Mouse (Mus musculus): ENCODE data around the gene Fh1. TPM values are rescaled to one million over a fixed set of nuclear protein-coding genes. Genes with fewer than 3 reads are reported as not detected.

Gene Fh1
- total RNA-seq (2021) = 10 to 100 TPM; 73.6 to 78.2 TPM

DNA sequence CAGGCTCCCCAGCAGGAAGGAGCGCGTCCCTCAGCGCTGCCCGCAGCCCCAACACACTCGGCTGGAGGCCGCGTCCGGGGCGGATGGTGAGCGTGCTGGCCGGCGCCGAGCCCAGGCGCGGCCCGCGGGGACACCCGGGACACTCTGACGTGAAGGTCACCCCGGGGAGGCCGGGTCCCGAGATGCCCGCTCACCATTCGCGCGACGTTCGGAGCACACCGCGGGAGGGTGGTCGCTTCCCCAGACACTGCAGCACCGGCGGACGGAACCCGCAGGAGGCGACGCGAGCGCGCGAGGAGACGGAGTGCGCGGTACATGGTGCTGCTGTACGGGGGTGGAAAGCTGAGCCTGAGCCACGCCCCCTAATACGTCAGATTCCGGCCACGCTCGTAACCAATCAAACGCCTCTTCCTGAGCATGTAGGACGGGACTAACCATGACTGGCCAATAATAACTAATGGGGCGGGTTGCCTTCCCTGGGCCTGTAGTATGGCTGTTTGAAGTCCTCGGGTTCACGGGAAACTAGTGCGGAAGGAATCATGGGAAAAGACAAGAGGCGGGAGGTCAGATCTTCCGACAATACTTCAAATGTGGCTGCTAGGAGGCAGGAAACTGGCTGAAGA is at the start of gene Fh1:
TSS of gene Fh1 (minus strand) at position 379 of the 623 bp plus-strand sequence.
- DNase-seq = peak; percentile 95 to 96

DNA sequence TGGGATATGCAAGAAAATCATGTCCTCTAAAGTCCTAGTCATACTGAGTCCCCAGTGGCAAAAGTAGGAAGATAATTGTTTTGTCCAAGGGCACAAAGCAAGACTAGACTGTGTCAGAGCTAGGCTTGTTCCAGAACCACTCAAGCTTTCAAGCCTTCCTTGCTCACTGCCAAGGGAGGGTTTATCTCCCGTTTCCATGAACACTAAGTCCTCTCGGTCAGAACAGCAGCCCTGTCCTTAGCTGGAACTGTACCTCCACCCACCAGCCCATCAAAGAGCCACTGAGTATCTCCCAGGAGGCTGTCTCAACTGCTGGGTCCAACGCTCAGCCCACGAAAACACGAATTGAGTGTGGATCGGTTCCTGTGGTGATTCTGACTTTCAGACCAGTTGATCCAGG is 49.7 kb upstream of the Fh1 start:
- no peak for DNase-seq

DNA sequence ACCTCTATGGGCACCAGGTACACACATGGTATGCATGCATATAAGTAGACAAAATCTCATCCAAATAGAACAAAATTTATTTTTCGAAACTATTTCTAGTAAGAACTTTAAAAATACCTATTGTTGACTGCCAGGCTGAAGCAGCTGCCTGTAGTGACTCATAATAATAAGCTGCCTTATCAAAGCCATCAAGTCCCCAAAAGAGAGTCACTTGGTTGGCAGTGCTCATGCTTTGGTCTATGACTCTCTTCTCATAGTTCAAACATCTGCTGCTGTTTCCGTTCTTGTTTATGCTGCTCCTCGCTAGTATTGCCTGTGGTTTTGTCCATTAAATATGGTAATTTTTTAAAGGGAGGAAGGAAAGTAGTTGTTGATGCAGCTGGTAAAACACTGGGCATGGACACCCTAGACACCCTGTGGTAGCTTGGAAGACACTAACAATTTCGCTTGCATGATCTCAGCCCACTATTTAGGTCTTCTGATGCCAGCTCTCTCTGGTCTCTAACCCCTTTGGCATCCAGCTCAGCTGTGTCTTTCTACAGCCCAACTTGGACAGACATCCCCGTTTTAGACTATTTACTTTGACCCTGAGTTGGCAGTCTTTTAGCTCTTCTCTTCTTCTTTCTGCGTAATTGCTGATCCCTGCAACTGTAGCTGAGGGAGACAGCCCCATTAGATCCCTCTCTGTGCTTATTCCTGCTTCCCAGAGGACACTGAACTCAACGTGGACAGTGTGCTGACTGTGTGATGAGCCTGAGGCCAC is 48.3 kb upstream of the Fh1 start:
- no peak for DNase-seq

DNA sequence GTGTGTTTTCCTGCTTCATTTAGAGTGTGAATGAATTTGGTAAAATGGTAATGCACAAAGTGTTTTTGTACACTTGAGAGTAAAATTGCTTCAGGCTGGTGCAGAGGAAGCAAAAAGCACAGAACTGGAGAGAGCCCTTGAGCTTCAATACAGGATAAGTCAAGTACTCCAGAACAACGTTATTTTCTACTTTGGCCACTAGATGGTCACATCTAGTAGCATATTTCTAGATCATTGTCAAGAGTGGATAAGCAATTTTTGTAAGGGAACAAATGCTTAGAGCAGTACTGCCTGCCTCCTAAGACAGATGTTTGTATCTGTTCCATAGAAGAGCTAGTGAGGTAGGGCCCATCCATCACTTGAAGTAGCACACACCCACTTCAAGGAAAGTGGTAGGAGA is 46.2 kb upstream of the Fh1 start:
- no peak for DNase-seq

DNA sequence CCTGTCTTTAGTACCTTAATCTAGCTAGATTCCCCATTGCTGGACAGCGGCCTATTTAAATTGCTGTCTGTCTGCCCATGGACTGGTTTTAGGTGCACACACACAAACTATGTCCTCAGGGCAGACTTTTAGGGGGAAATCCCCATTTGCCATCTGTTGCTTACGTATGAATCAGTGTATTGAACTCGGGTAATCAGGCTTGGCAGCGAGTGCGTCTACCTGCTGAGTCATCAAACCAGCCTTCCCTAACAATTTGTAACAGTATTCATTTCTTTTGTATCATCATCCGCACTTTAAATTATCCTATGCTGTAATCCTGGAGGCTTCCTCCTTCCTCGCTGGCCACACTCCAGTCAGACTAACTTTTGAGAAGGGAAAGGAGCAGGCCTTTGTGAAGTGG is 44.6 kb upstream of the Fh1 start:
- DNase-seq = peak in 1 of 2 experiments; percentile 2

DNA sequence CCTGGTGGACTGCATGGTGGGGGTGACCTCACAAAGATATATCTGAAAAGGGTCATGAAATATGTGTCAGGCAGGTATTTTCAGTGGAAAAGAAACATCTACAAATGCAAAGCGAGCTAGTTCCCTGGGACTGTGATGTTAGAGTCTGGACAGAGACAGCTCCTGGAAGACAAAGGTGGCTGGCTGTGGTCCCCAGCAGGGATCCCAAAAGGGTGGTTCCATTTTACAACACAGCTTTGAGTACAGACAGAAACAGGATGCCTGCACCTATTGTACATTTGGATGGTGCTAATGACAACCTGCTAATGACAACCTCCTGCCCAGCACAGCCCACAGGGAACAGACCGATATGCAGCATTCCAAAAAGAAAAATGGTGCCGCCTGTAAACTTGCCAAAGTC is 44.0 kb upstream of the Fh1 start:
- DNase-seq = no peak

DNA sequence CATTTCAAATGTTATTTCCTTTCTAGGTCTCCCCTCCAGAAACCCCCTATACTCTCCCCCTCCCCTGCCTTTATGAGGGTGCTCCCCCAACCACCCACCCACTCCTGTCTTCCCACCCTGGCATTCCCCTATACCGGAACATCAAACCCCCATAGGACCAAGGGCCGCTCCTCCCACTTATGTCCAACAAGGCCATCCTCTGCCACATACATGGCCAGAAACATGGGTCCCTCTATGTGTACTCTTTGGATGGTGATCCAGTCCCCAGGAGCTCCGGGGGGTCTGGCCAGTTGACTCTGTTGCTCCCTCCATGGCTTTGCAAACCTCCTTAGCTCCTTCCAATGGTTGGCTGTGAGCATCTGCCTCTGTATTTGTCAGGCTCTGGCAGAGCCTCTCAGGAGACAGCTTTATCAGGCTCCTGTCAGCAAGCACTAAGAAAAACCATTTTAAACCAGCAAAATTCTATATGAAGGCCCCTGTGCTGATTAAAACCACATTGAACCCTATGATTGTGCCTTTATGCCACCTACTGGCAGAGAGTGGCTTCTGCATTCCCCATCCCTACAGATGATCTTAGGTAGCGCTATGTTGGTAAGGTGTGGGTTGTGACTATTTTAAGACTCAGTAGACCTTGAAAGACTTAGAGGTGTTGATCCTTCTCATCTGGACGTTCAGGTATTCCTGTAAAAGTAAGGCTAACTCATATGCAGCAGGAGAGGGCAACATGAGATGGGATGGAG is 43.4 kb upstream of the Fh1 start:
- DNase-seq = no peak

DNA sequence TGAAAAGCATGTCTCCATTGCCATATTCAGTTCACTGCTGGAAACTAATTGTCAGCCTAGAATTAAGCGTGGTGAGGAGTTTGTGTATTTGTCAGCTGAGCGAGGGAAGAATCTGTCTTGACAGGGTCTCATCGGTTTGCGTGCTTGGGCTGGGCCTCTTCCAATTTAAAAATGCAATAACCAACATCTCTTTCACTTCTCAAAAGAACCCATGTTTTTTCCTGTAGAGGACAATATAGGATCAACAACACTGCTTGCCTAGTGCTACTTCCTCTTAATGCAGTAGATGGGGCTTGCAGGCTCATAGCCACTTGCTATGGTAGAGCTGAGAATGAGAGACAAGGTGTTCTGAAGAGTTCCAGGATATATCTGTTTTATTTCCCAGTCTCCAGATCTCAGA is 34.5 kb upstream of the Fh1 start:
- DNase-seq = no peak

DNA sequence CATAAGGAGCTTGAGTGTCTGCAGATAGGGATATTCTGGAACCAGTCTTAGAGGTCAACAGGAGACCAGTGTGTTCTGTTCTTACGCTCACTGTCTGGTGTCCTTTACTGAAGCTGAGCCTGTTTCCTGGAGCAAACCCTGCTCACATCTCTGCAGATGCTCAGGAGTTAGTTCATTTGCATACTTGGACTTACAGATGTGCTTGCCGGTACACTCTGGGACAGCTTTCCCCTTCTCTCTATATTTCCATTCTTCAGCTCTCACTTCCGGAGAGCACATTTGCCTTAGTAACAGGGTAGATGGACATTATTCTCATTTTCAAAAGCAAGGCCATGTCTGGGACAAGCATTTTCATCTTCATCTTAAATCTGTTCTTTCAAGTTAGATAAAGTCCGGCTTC is 23.2 kb upstream of the Fh1 start:
- DNase-seq = no peak

DNA sequence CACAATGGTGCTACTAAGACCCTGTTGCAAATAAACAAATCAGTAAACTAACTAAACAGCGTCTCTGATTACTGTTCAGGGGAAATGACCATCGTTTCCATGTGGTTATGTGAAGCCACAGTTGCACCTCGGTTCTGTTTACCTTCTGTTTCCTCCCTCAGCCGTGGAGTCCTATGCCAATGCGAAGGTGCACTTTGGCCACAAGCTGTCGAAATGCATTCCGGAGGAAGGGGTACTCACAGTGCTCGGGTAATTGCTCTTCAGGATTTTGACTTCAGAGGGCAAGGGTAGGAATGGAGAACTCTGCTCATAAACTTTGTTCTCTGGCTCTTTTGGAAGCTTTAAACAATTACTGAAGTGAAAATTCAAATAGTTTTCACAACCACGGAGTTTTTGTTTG is 21.5 kb upstream of the Fh1 start:
- DNase-seq = no peak

DNA sequence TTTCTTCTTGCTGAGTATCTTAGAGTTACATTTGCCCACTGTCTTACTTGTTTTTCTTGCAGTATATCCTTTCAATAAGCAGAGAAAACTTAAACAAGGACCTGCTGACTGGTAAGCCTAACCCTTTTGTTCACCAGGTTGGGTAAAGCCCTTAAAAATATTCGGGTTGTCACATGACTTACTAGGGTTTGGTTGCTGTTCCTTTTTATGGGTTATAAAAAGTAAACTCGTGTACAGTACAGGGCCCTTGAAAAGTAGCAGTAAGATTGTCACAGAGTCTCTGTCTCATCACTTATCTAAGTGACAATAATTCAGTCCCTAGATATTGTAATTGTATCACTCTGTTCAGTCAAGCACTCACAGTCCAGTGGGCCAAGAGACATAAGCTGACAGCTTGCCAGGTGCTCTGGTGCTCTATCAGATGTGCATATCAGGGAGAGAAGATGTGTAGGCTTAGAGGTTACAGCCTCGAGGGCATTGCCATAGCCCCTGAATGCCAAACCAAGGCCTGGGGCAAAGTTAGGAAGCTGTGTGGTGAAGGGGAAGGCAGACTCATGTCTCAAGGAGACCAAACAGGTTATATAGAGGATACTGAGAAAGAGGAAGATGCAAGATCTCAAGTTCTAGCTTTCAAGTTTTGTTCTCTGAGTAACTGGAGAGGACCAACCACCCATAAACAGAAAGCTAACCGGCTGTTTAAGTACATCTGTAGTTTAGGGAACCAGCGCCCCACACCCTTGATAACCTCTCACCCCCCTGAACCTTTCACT is 18.2 kb upstream of the Fh1 start:
- DNase-seq = no peak

DNA sequence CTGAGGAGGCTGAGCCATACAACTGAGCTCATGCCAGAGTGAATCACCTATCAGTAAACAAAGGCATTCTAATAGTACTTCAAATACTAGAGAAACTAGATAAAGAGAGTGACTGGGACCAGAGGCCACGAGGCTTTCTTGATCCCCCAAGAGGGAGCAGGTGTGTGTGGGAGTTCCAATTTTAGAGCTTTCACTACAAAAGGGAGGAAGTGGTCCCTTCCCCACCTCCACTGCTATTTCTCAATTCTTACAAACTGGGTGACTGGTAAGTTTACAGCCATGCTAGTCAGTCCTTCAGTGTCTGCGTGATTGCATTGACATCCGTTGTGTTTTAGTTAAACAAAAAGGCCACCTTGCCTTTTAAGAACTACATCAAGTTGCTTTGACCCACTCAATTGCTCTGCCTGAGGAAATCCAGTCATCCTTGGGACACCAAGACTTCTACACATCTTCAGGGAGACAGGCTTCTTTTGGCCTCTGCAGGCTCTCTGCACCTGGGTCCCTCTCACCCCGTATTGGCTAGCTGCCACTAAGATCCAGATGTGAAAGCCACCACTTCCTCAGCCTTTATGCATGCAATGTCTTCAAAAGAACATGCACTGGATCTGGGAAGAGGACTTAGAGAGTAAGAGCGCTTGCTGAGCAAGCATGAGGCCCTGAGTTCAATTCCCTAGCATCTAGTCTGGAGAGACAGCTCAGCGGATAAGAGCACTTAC is 15.2 kb upstream of the Fh1 start:
- DNase-seq = no peak

DNA sequence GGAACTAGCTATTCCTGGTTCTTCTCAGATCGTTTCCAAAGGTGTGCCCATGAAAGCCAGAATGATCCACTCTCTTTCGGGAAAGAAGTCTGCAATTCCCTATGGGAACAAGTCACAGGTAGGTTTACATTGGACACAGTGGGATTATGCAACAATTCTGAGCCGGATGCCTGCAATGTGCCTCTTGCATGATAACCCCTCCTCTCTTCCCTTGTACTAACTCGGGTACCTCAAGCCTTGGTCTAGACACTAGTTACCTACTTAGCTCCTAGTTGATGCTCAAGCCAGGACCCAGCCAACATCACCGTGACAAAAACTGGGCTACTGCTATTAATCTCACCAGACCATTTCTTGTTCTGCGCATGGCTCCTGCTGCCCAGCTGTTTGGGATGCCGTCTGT is 13.6 kb upstream of the Fh1 start:
- DNase-seq = no peak

DNA sequence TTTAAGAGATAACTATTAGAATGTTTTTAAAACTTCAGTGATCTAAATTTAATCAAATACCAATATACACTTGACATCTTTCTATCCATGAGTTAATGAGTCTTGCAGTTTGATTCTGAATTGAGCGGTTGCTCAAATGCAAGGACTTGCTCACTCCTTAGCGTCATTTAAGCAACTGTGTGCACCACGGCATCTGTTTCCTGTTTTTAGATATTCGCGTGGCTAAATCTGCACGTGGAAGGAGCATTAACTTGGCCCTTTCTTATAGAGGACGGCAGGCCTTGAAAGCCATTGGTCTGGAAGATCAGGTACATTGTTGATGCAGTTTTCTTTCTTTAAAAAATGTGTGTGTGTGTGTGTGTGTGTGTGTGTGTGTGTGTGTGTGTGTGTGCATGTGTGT is 12.2 kb upstream of the Fh1 start:
- no peak for DNase-seq

DNA sequence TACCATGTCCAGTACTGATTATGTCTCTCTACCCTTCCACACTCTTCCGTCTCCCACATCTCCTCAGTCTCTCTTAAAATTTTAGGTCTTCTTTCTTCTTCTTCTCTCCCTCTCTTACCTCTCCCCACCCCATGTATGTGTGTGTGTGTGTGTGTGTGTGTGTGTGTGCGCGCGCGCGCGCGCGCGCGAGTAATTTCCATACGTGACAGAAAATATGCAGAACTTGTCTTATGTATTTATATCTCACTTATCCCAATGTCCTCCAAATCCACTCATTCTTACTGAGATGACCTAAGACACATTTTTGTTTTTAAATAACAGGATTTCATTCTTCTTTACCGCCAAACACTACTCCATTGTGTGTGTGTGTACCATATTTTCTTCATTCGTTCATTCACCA is 7.0 kb upstream of the Fh1 start:
- DNase-seq = no peak

DNA sequence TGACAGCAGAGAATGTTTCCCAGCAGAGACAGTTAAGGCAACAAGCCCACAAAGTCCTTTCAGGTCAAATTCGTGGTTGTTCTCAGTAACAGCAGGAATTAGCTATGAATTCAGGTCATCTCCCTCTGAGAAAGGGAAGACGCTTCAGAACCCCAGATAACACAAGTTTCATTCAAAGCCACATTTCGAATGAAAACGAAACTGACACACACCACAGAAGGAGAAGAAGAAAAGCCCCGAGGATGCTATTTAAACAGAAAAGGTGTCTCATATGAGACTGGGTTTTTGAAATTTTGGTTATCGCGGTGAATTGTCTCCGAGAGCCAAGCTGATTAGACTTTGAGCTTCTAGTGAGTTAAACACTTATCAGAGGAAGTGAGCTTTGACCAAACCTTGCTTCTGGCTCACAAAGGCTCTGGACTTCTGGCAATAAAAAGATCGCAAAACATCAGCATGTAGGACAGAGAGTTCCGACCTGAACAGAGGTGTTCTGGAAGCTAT is 6.3 kb upstream of the Fh1 start:
- DNase-seq = no peak

DNA sequence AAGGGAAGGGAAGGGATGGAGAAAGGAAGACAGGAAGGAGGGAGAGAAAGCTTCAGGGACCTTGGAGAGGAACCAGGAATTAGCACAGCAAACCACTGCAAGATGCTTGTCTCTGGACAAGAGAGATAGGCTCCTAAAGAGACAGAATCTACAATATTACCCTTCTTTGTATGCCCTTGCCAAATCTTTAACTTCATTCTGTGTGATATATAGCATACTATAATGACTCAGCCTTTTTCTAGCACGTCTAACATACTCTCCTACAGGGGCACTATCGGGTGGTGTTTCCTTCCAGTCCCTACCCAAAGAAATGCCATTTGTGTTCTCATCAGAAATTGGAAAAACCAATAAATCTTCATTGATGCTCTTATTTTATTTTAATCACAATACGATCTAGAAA is 5.6 kb upstream of the Fh1 start:
- DNase-seq = no peak

DNA sequence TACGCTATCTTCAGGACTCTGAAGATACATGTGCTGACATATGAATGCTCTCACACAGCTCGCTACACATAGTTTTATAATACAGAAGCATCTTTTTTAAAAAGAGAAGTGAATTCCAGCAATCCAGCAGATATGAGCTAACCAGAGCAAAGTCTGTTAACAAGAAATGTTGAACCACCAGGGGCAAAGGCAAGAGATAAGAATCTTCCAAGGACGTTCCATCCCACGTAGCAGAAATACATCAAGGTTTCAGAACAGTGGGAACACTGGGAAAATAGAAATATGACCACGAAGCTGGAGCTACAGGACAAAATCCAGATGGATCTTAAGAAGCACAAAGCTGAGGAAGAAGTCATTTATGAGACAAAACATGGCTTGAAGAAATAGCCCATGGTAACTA is 4.9 kb upstream of the Fh1 start:
- DNase-seq = no peak

DNA sequence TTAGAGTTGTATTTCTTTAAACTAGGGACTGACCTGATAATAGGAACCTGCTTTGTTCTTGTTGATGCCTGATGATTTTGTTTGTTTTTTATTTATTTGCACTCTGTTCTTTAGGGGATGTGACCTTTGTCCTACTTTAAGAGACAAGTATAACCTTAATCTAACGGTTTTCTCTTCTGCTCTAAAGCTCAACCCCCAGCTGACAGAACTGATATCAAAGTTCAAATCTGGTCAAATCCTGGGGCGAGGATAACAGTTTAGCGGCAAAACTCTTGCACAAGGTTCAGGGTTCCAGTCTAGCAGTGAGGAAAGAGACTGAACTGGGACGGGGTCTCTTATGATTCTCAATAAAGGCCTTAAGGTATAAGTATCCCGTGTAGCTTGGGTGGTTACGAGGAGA is 3.8 kb upstream of the Fh1 start:
- no peak for DNase-seq

DNA sequence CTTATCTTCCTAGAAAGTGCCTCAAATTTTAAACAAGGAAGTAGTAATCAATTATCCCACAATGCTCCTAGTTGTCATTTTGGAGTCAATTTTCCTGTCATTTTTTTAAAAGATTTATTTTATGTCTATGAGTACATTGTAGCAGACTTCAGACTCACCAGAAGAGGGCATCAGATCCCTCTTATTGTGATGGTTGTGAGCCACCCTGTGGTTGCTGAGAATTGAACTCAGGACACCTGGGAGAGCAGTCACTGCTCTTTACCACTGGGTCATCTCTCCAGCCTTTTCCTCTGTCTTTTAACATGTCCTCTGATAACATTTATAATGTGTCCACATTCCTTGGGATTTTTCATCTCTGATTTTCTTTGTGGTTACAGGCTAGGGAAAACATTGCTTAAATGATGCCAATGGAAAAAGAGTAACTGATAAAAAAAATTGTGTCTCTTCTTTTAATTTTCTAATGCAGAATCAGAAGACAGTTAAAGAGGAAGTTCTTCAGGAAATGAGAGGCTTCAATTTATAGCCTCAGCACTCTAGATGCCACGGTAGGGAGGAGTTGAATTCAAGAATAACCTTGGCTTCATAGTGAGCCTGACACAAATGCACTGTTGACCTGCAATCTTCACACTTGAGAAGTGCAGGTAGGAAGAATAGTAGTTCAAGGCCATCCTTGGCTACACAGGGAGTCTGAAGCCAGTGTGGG is 706 bp upstream of the Fh1 start:
- no peak for DNase-seq

DNA sequence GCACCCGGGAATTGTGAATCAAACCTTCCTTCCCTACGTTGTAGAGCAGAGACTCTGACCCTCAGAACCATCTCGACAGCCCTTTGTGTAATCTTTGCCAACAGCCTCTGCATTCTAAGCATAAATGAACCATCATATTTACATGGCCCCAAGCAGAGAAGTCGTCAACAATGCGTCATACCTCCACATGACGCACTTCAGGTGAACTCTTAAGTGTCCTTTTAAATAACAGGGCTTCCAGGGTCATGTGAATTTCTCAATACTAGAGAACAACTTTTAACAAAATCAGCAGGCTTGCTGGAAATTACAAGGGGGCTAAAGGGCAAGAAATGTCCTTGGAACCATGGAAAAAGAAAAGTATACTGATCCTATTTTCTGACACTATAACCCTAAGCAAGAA is 1.8 kb downstream of the Fh1 start:
- no peak for DNase-seq

Data from layer of hippocampus, postnatal 36 days (tissue).